Mouse (Mus musculus) hindbrain, embryonic 14.5 days (tissue): ENCODE data around the gene Sik1. TPM values are rescaled to one million over a fixed set of nuclear protein-coding genes. Genes with fewer than 3 reads are reported as not detected.
"Not testable (repeated sequence)": the region's sequence is repeated elsewhere in the genome, so short reads cannot be mapped to it uniquely, and the experiment has no call there.

Source experiments
- ATAC-seq: fragments of 200-750 bp; cut with Nextera tagmentation; 2 replicates; pipeline ENCODE4 v1.8.0; 2017; ENCODE audit warnings: moderate number of reproducible peaks, mild to moderate bottlenecking, moderate TSS enrichment, moderate library complexity; ENCODE audit not compliant: low FRiP score
- DNase-seq: peaks from one replicate; pipeline ENCODE4 v3.0.0-alpha.2; 2015; ENCODE audit warnings: low spot score
- H3K27ac ChIP-seq: fragments of 300-500 bp; sonication (generic); 2 replicates; pipeline ENCODE4 v1.5.1; 2014; ENCODE audit warnings: mild to moderate bottlenecking, moderate library complexity
- H3K27me3 ChIP-seq: fragments of 300-500 bp; sonication (generic); 2 replicates; pipeline ENCODE4 v1.6.1; 2014; ENCODE audit warnings: mild to moderate bottlenecking, low read length, mixed read lengths; ENCODE audit not compliant: control insufficient read depth, insufficient read depth
- H3K36me3 ChIP-seq: fragments of 300-500 bp; sonication (generic); replicated peaks from 2 replicates; pipeline ENCODE4 v1.6.1; 2014; ENCODE audit not compliant: control insufficient read depth, insufficient read depth
- H3K4me1 ChIP-seq: fragments of 300-500 bp; sonication (generic); replicated peaks from 2 replicates; pipeline ENCODE4 v1.6.1; 2014; ENCODE audit warnings: antibody characterized with exemption, low read length, mixed read lengths; ENCODE audit not compliant: control insufficient read depth, insufficient read depth
- H3K4me2 ChIP-seq: fragments of 300-500 bp; sonication (generic); replicated peaks from 2 replicates; pipeline ENCODE4 v1.6.1; 2014; ENCODE audit warnings: mild to moderate bottlenecking, moderate library complexity
- H3K4me3 ChIP-seq: fragments of 300-500 bp; sonication (generic); replicated peaks from 2 replicates; pipeline ENCODE4 v1.5.1; 2014; ENCODE audit warnings: mild to moderate bottlenecking, low read length
- H3K9ac ChIP-seq: fragments of 300-500 bp; sonication (generic); 2 replicates; pipeline ENCODE4 v1.6.1; 2014
- H3K9me3 ChIP-seq: fragments of 300-500 bp; sonication (generic); 2 replicates; pipeline ENCODE4 v1.6.1; 2016; ENCODE audit warnings: low read length; ENCODE audit not compliant: control insufficient read depth
- WGBS: fragments of 180-500 bp; shearing (Covaris S2); extraction: QIAGEN DNeasy Blood & Tissue Kit; methylation state at CpG from one replicate; pipeline ENCODE4 v1.1.7; 2014; 5-methylcytosine and 5-hydroxymethylcytosine counted together
- polyA plus RNA-seq: library from polyadenylated mRNA; unstranded; fragments of >200 nt; fragmentation: Nextera tagmentation; extraction: Ambion mirVana; gene quantifications from 2 replicates; pipeline ENCODE4 v1.2.1, GENCODE M21; 2014

Gene Sik1
- polyA plus RNA-seq, 1 experiment from 2014 or later, result 20.5 TPM

- H3K9ac ChIP-seq, result no peak overlapping the region
These were observed 40.7 kb upstream of the Sik1 start for GRCm38 (mm10) chr17:31896311-31896710.

GRCm38 (mm10) chr17:31893371-31894060 lies 37.9 kb upstream of the Sik1 start:
- no peak overlapping the region for H3K9ac ChIP-seq
- peaks cover 14% of the 10 kb centered on the region; the same call in 1 of the 2 replicates for H3K4me1 ChIP-seq
- DNase-seq (no peak), ATAC-seq (no peak)
- H3K27ac ChIP-seq, result no peak overlapping the region
- H3K36me3 ChIP-seq, result no peaks in the 10 kb centered on the region
- H3K4me2 ChIP-seq, result no peak overlapping the region
- H3K27me3 ChIP-seq, result no peaks in the 10 kb centered on the region
- no peaks in the 10 kb centered on the region for H3K9me3 ChIP-seq
- 88% methylated on average over 5 of the region's 5 CpGs for WGBS
- H3K4me3 ChIP-seq, result no peak overlapping the region

More at GRCm38 (mm10) chr17:31896311-31896710, 40.7 kb upstream of the Sik1 start:
- DNase-seq (no peak), ATAC-seq (no peak)
- peaks cover 14% of the 10 kb centered on the region; the same call in 1 of the 2 replicates for H3K4me1 ChIP-seq
- 95% methylated on average over 7 of the region's 7 CpGs for WGBS
- no peak overlapping the region for H3K27ac ChIP-seq
- H3K36me3 ChIP-seq, result no peaks in the 10 kb centered on the region
- no peak overlapping the region for H3K4me2 ChIP-seq
- no peaks in the 10 kb centered on the region for H3K9me3 ChIP-seq
- H3K4me3 ChIP-seq, result no peak overlapping the region
- H3K27me3 ChIP-seq, result no peaks in the 10 kb centered on the region

- H3K27ac ChIP-seq, result no peak overlapping the region
- H3K9me3 ChIP-seq, result no peaks in the 10 kb centered on the region
- no peak overlapping the region for H3K4me2 ChIP-seq
- H3K9ac ChIP-seq, result no peak overlapping the region
- no peaks in the 10 kb centered on the region for H3K27me3 ChIP-seq
- peaks cover 14% of the 10 kb centered on the region; the same call in 1 of the 2 replicates for H3K4me1 ChIP-seq
- WGBS, result 27% methylated on average over 10 of the region's 10 CpGs
- no peaks in the 10 kb centered on the region for H3K36me3 ChIP-seq
- DNase-seq (no peak), ATAC-seq (no peak)
- H3K4me3 ChIP-seq, result no peak overlapping the region
These were observed 37.1 kb upstream of the Sik1 start for GRCm38 (mm10) chr17:31892750-31893149.

- DNase-seq (no peak), ATAC-seq (no peak)
- peaks cover 14% of the 10 kb centered on the region; the same call in 1 of the 2 replicates for H3K4me1 ChIP-seq
- no peaks in the 10 kb centered on the region for H3K27me3 ChIP-seq
- H3K36me3 ChIP-seq, result no peaks in the 10 kb centered on the region
- no peak overlapping the region for H3K27ac ChIP-seq
- H3K9ac ChIP-seq, result no peak overlapping the region
- H3K4me3 ChIP-seq, result no peak overlapping the region
- H3K4me2 ChIP-seq, result no peak overlapping the region
- 77% methylated on average over 4 of the region's 4 CpGs for WGBS
- no peaks in the 10 kb centered on the region for H3K9me3 ChIP-seq
These were observed 36.3 kb upstream of the Sik1 start for GRCm38 (mm10) chr17:31891858-31892257.

- no peak for ATAC-seq
- Histone ChIP-seq H3K36me3 (no peaks in the 10 kb centered on the region), H3K9ac (no peak overlapping the region), H3K9me3 (no peaks in the 10 kb centered on the region), H3K4me1 (peaks cover 14% of the 10 kb centered on the region; the same call in 1 of the 2 replicates), H3K27me3 (no peaks in the 10 kb centered on the region), H3K4me3 (no peak overlapping the region), H3K27ac (no peak overlapping the region), H3K4me2 (no peak overlapping the region)
- DNase-seq, result no peak
- 24% methylated on average over 2 of the region's 2 CpGs for WGBS
These were observed 34.8 kb upstream of the Sik1 start for GRCm38 (mm10) chr17:31890311-31890951.

- DNase-seq (no peak), ATAC-seq (no peak)
- H3K27me3 ChIP-seq, result no peaks in the 10 kb centered on the region
- H3K9ac ChIP-seq, result no peak overlapping the region
- H3K36me3 ChIP-seq, result no peaks in the 10 kb centered on the region
- no peak overlapping the region for H3K4me3 ChIP-seq
- WGBS, result 75% methylated on average over 9 of the region's 9 CpGs
- H3K9me3 ChIP-seq, result no peaks in the 10 kb centered on the region
- peaks cover 14% of the 10 kb centered on the region; the same call in 1 of the 2 replicates for H3K4me1 ChIP-seq
- no peak overlapping the region for H3K27ac ChIP-seq
- no peak overlapping the region for H3K4me2 ChIP-seq
These were observed 34.0 kb upstream of the Sik1 start for GRCm38 (mm10) chr17:31889446-31890201.

- no peak for ATAC-seq
- 58% methylated on average over 6 of the region's 6 CpGs for WGBS
These were observed 32.9 kb upstream of the Sik1 start for GRCm38 (mm10) chr17:31888540-31888939.

GRCm38 (mm10) chr17:31884676-31885075 lies 29.1 kb upstream of the Sik1 start:
- H3K27ac ChIP-seq, ATAC-seq, H3K9me3 ChIP-seq, DNase-seq, H3K4me3 ChIP-seq, H3K4me2 ChIP-seq, H3K9ac ChIP-seq, H3K27me3 ChIP-seq, H3K36me3 ChIP-seq, H3K4me1 ChIP-seq: not testable (repeated sequence)
- WGBS, result 93% methylated on average over 1 of the region's 1 CpGs

More at GRCm38 (mm10) chr17:31888540-31888939, 32.9 kb upstream of the Sik1 start:
- H3K27ac ChIP-seq, result no peak overlapping the region
- no peaks in the 10 kb centered on the region for H3K9me3 ChIP-seq
- no peak overlapping the region for H3K4me2 ChIP-seq
- no peak overlapping the region for H3K9ac ChIP-seq
- H3K4me1 ChIP-seq, result peaks cover 14% of the 10 kb centered on the region; the same call in 1 of the 2 replicates
- no peak overlapping the region for H3K4me3 ChIP-seq
- H3K27me3 ChIP-seq, result no peaks in the 10 kb centered on the region
- no peaks in the 10 kb centered on the region for H3K36me3 ChIP-seq
- DNase-seq, result no peak

GRCm38 (mm10) chr17:31879406-31879805 lies 23.8 kb upstream of the Sik1 start:
- no peak overlapping the region for H3K27ac ChIP-seq
- WGBS, result 85% methylated on average over 10 of the region's 10 CpGs
- DNase-seq (no peak), ATAC-seq (no peak)
- H3K9me3 ChIP-seq, result no peaks in the 10 kb centered on the region
- H3K9ac ChIP-seq, result no peak overlapping the region
- no peak overlapping the region for H3K4me2 ChIP-seq
- peaks cover 11% of the 10 kb centered on the region; the same call in 1 of the 2 replicates for H3K4me1 ChIP-seq
- no peaks in the 10 kb centered on the region for H3K36me3 ChIP-seq
- H3K27me3 ChIP-seq, result no peaks in the 10 kb centered on the region
- H3K4me3 ChIP-seq, result no peak overlapping the region
